Mouse (Mus musculus): ENCODE measurements around the gene Lair1.
"Not testable (repeated sequence)": the region's sequence is repeated elsewhere in the genome, so short reads cannot be mapped to it uniquely, and the experiment has no call there.

Lair1 gene

GRCm38 (mm10) chr7:4063013-4063412, at the start of gene Lair1:
TSS of gene Lair1 (minus strand) at chr7:4063204.
- no peak for ATAC-seq (ENCODE audit: insufficient number of reproducible peaks, low FRiP score, low TSS enrichment)

- ATAC-seq (ENCODE audit: insufficient number of reproducible peaks, low FRiP score, low TSS enrichment), result no peak
Measured at GRCm38 (mm10) chr7:4111766-4112165, 48.8 kb upstream of the Lair1 start.

GRCm38 (mm10) chr7:4103411-4103810, 40.4 kb upstream of the Lair1 start:
- no peak for ATAC-seq (ENCODE audit: insufficient number of reproducible peaks, low FRiP score, low TSS enrichment)

- ATAC-seq (ENCODE audit: insufficient number of reproducible peaks, low FRiP score, low TSS enrichment), result no peak
Measured at GRCm38 (mm10) chr7:4101144-4101543, 38.1 kb upstream of the Lair1 start.

- no peak for ATAC-seq (ENCODE audit: insufficient number of reproducible peaks, low FRiP score, low TSS enrichment)
Measured at GRCm38 (mm10) chr7:4098832-4099231, 35.8 kb upstream of the Lair1 start.

- ATAC-seq (ENCODE audit: insufficient number of reproducible peaks, low FRiP score, low TSS enrichment), result no peak
Measured at GRCm38 (mm10) chr7:4098301-4098700, 35.3 kb upstream of the Lair1 start.

GRCm38 (mm10) chr7:4091170-4091569, 28.2 kb upstream of the Lair1 start:
- ATAC-seq (ENCODE audit: insufficient number of reproducible peaks, low FRiP score, low TSS enrichment), result no peak

- no peak for ATAC-seq (ENCODE audit: insufficient number of reproducible peaks, low FRiP score, low TSS enrichment)
Measured at GRCm38 (mm10) chr7:4088679-4089078, 25.7 kb upstream of the Lair1 start.

- ATAC-seq (ENCODE audit: insufficient number of reproducible peaks, low FRiP score, low TSS enrichment), result no peak
Measured at GRCm38 (mm10) chr7:4087896-4088480, 25.0 kb upstream of the Lair1 start.

GRCm38 (mm10) chr7:4087238-4087895, 24.4 kb upstream of the Lair1 start:
- no peak for ATAC-seq (ENCODE audit: insufficient number of reproducible peaks, low FRiP score, low TSS enrichment)

- ATAC-seq (ENCODE audit: insufficient number of reproducible peaks, low FRiP score, low TSS enrichment), result no peak
Measured at GRCm38 (mm10) chr7:4085562-4085961, 22.6 kb upstream of the Lair1 start.

GRCm38 (mm10) chr7:4084161-4084560, 21.2 kb upstream of the Lair1 start:
- no peak for ATAC-seq (ENCODE audit: insufficient number of reproducible peaks, low FRiP score, low TSS enrichment)

- no peak for ATAC-seq (ENCODE audit: insufficient number of reproducible peaks, low FRiP score, low TSS enrichment)
Measured at GRCm38 (mm10) chr7:4082804-4083203, 19.8 kb upstream of the Lair1 start.

- no peak for ATAC-seq (ENCODE audit: insufficient number of reproducible peaks, low FRiP score, low TSS enrichment)
Measured at GRCm38 (mm10) chr7:4081706-4082105, 18.7 kb upstream of the Lair1 start.

GRCm38 (mm10) chr7:4080552-4080951, 17.5 kb upstream of the Lair1 start:
- ATAC-seq (ENCODE audit: insufficient number of reproducible peaks, low FRiP score, low TSS enrichment), result no peak

- no peak for ATAC-seq (ENCODE audit: insufficient number of reproducible peaks, low FRiP score, low TSS enrichment)
Measured at GRCm38 (mm10) chr7:4079511-4079910, 16.5 kb upstream of the Lair1 start.

- no peak for ATAC-seq (ENCODE audit: insufficient number of reproducible peaks, low FRiP score, low TSS enrichment)
Measured at GRCm38 (mm10) chr7:4073144-4073543, 10.1 kb upstream of the Lair1 start.

- no peak for ATAC-seq (ENCODE audit: insufficient number of reproducible peaks, low FRiP score, low TSS enrichment)
Measured at GRCm38 (mm10) chr7:4071066-4071465, 8.1 kb upstream of the Lair1 start.

- no peak for ATAC-seq (ENCODE audit: insufficient number of reproducible peaks, low FRiP score, low TSS enrichment)
Measured at GRCm38 (mm10) chr7:4063714-4064425, 866 bp upstream of the Lair1 start.

GRCm38 (mm10) chr7:4060602-4061188, 2.3 kb downstream of the Lair1 start:
- not testable (repeated sequence) for ATAC-seq (ENCODE audit: insufficient number of reproducible peaks, low FRiP score, low TSS enrichment)

GRCm38 (mm10) chr7:4026794-4027421, 36.1 kb downstream of the Lair1 start:
- no peak for ATAC-seq (ENCODE audit: insufficient number of reproducible peaks, low FRiP score, low TSS enrichment)
